Mouse (Mus musculus): ENCODE measurements around the gene Adora1. TPM values are rescaled to one million over a fixed set of nuclear protein-coding genes. Genes with fewer than 3 reads are reported as not detected.

The Adora1 gene
- polyA plus RNA-seq (2015; fragmentation: Nextera tagmentation; extraction: Ambion mirVana): 8.4 and 9.0 TPM in 2 replicates

- Histone ChIP-seq H3K27me3 (ENCODE audit: control insufficient read depth, insufficient read depth, low read depth, low read length) (peaks cover 29% of the 10 kb centered on the region), H3K9ac (ENCODE audit: low read length) (peak within 1 kb of the TSS; percentile 51), H3K36me3 (ENCODE audit: control insufficient read depth, insufficient read depth, low read length) (no peaks in the 10 kb centered on the region), H3K4me2 (ENCODE audit: low read depth, low read length) (peak within 1 kb of the TSS; percentile 92), H3K4me1 (replicated peaks; ENCODE audit: control insufficient read depth, insufficient read depth, low read length) (peaks cover 11% of the 10 kb centered on the region), H3K27ac (ENCODE audit: low read length) (no peak within 1 kb of the TSS), H3K9me3 (ENCODE audit: control insufficient read depth, low read length) (no peaks in the 10 kb centered on the region), H3K4me3 (ENCODE audit: low read length) (peak within 1 kb of the TSS; percentile 47)
- 0 out of 2 replicates have a peak, but pooled peaks have one; percentile 1 for ATAC-seq (ENCODE audit: low read depth)
- WGBS: under 1% methylated on average over 31 of the region's 37 CpGs
Observed at GRCm38 (mm10) chr1:134235391-134235921, at the start of gene Adora1. Gene Adora1 (minus strand): TSS chr1:134235431.

DNA sequence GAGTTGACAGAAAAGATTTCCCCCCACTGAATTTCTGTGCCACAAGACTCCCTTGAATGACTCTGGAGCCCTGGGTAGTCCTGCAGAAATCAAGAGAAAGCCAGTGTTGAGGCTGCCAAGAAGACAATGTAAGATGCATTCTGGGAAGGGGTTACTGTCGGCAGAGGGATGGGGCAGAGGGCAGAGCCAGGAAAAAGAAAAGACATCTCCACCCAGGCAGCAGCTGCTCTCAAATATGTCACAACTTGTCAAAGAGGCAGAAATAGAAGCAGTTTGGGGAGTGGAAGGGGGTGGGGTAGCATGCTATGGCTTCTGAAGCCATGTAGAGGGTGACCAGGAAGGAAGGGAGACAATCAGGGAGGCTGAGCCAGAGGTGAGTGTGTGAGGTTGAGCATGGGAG is 47.9 kb upstream of the Adora1 start:
- 25% methylated on average over 1 of the region's 1 CpGs for WGBS
- Histone ChIP-seq H3K4me3 (ENCODE audit: low read length) (no peak overlapping the region), H3K9me3 (ENCODE audit: control insufficient read depth, low read length) (no peaks in the 10 kb centered on the region), H3K9ac (ENCODE audit: low read length) (no peak overlapping the region), H3K27me3 (ENCODE audit: control insufficient read depth, insufficient read depth, low read depth, low read length) (no peaks in the 10 kb centered on the region), H3K4me1 (replicated peaks; ENCODE audit: control insufficient read depth, insufficient read depth, low read length) (no peaks in the 10 kb centered on the region), H3K27ac (ENCODE audit: low read length) (no peak overlapping the region), H3K36me3 (ENCODE audit: control insufficient read depth, insufficient read depth, low read length) (no peaks in the 10 kb centered on the region), H3K4me2 (ENCODE audit: low read depth, low read length) (no peak overlapping the region)
- ATAC-seq (ENCODE audit: low read depth): peak; percentile 59; the same call in 1 of the 2 replicates

GRCm38 (mm10) chr1:134282342-134282741 is 47.1 kb upstream of the Adora1 start:
- no peak overlapping the region for H3K4me2 ChIP-seq (ENCODE audit: low read depth, low read length)
- 60% methylated on average over 3 of the region's 3 CpGs for WGBS
- ATAC-seq (ENCODE audit: low read depth): no peak
- H3K9me3 ChIP-seq (ENCODE audit: control insufficient read depth, low read length): no peaks in the 10 kb centered on the region
- no peaks in the 10 kb centered on the region for H3K36me3 ChIP-seq (ENCODE audit: control insufficient read depth, insufficient read depth, low read length)
- no peaks in the 10 kb centered on the region for H3K27me3 ChIP-seq (ENCODE audit: control insufficient read depth, insufficient read depth, low read depth, low read length)
- H3K27ac ChIP-seq (ENCODE audit: low read length): no peak overlapping the region
- H3K9ac ChIP-seq (ENCODE audit: low read length): no peak overlapping the region
- H3K4me3 ChIP-seq (ENCODE audit: low read length): no peak overlapping the region
- no peaks in the 10 kb centered on the region for H3K4me1 ChIP-seq (replicated peaks; ENCODE audit: control insufficient read depth, insufficient read depth, low read length)

DNA sequence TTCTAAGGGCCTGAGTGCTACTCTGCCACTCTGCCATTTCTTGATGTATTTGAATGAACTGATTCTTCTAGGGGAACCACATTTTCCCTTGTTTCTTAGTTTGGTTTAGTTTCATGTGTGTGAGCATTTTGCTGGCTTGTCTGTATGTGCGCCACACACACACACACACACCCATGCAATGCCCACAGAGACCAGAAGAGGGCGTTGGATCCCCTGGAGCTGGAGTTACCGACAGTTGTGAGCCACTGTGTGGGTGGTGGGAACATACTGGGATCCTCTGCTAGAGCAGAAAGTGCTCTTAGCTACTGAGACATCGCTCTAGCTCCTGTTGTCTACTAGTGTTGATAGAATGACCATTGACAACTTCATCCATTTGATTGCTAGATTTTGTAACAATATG is 46.3 kb upstream of the Adora1 start:
- 71% methylated on average over 4 of the region's 4 CpGs for WGBS
- Histone ChIP-seq H3K27me3 (ENCODE audit: control insufficient read depth, insufficient read depth, low read depth, low read length) (no peaks in the 10 kb centered on the region), H3K4me2 (ENCODE audit: low read depth, low read length) (no peak overlapping the region), H3K4me3 (ENCODE audit: low read length) (no peak overlapping the region), H3K36me3 (ENCODE audit: control insufficient read depth, insufficient read depth, low read length) (no peaks in the 10 kb centered on the region), H3K9me3 (ENCODE audit: control insufficient read depth, low read length) (no peaks in the 10 kb centered on the region), H3K4me1 (replicated peaks; ENCODE audit: control insufficient read depth, insufficient read depth, low read length) (no peaks in the 10 kb centered on the region), H3K27ac (ENCODE audit: low read length) (no peak overlapping the region), H3K9ac (ENCODE audit: low read length) (no peak overlapping the region)
- no peak for ATAC-seq (ENCODE audit: low read depth)

DNA sequence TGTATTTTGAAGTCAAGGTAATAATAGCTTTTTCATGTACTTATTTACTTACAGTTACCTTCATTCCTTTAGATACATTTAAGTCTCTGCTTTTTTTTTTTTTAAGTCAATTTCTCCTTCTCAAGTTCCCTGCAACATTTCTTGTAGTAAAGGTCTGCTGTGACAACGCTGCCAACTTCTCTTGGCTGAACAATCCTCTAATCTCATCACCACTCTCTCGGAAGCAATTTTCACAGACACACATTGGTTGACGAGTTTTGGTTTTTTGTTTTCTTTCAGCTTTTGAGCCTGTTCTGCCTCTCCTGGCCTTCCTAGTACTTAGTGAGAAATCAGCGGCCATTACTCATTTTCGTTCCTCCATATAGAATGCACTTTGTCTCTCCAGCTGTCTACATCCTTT is 44.9 kb upstream of the Adora1 start:
- Histone ChIP-seq H3K36me3 (ENCODE audit: control insufficient read depth, insufficient read depth, low read length) (no peaks in the 10 kb centered on the region), H3K27me3 (ENCODE audit: control insufficient read depth, insufficient read depth, low read depth, low read length) (no peaks in the 10 kb centered on the region), H3K4me1 (replicated peaks; ENCODE audit: control insufficient read depth, insufficient read depth, low read length) (no peaks in the 10 kb centered on the region), H3K9me3 (ENCODE audit: control insufficient read depth, low read length) (no peaks in the 10 kb centered on the region), H3K4me3 (ENCODE audit: low read length) (no peak overlapping the region), H3K4me2 (ENCODE audit: low read depth, low read length) (no peak overlapping the region), H3K9ac (ENCODE audit: low read length) (no peak overlapping the region), H3K27ac (ENCODE audit: low read length) (no peak overlapping the region)
- 73% methylated on average over 5 of the region's 5 CpGs for WGBS
- no peak for ATAC-seq (ENCODE audit: low read depth)

GRCm38 (mm10) chr1:134276823-134277222 is 41.6 kb upstream of the Adora1 start:
- H3K9me3 ChIP-seq (ENCODE audit: control insufficient read depth, low read length): no peaks in the 10 kb centered on the region
- no peak overlapping the region for H3K4me2 ChIP-seq (ENCODE audit: low read depth, low read length)
- WGBS: 67% methylated on average over 7 of the region's 7 CpGs
- ATAC-seq (ENCODE audit: low read depth): no peak
- H3K27ac ChIP-seq (ENCODE audit: low read length): no peak overlapping the region
- no peaks in the 10 kb centered on the region for H3K4me1 ChIP-seq (replicated peaks; ENCODE audit: control insufficient read depth, insufficient read depth, low read length)
- H3K4me3 ChIP-seq (ENCODE audit: low read length): no peak overlapping the region
- H3K9ac ChIP-seq (ENCODE audit: low read length): no peak overlapping the region
- H3K27me3 ChIP-seq (ENCODE audit: control insufficient read depth, insufficient read depth, low read depth, low read length): no peaks in the 10 kb centered on the region
- H3K36me3 ChIP-seq (ENCODE audit: control insufficient read depth, insufficient read depth, low read length): no peaks in the 10 kb centered on the region

- Histone ChIP-seq H3K9me3 (ENCODE audit: control insufficient read depth, low read length) (no peaks in the 10 kb centered on the region), H3K4me2 (ENCODE audit: low read depth, low read length) (no peak overlapping the region), H3K27ac (ENCODE audit: low read length) (no peak overlapping the region), H3K27me3 (ENCODE audit: control insufficient read depth, insufficient read depth, low read depth, low read length) (no peaks in the 10 kb centered on the region), H3K9ac (ENCODE audit: low read length) (no peak overlapping the region), H3K4me1 (replicated peaks; ENCODE audit: control insufficient read depth, insufficient read depth, low read length) (no peaks in the 10 kb centered on the region), H3K4me3 (ENCODE audit: low read length) (no peak overlapping the region), H3K36me3 (ENCODE audit: control insufficient read depth, insufficient read depth, low read length) (no peaks in the 10 kb centered on the region)
- 52% methylated on average over 13 of the region's 13 CpGs for WGBS
- peak; percentile 26 for ATAC-seq (ENCODE audit: low read depth)
Observed at GRCm38 (mm10) chr1:134275616-134276464, 40.6 kb upstream of the Adora1 start.

GRCm38 (mm10) chr1:134274483-134274920 is 39.3 kb upstream of the Adora1 start:
- WGBS: 79% methylated on average over 7 of the region's 7 CpGs
- Histone ChIP-seq H3K27me3 (ENCODE audit: control insufficient read depth, insufficient read depth, low read depth, low read length) (no peaks in the 10 kb centered on the region), H3K9me3 (ENCODE audit: control insufficient read depth, low read length) (no peaks in the 10 kb centered on the region), H3K36me3 (ENCODE audit: control insufficient read depth, insufficient read depth, low read length) (no peaks in the 10 kb centered on the region), H3K4me2 (ENCODE audit: low read depth, low read length) (no peak overlapping the region), H3K9ac (ENCODE audit: low read length) (no peak overlapping the region), H3K4me3 (ENCODE audit: low read length) (no peak overlapping the region), H3K27ac (ENCODE audit: low read length) (no peak overlapping the region), H3K4me1 (replicated peaks; ENCODE audit: control insufficient read depth, insufficient read depth, low read length) (no peaks in the 10 kb centered on the region)
- no peak for ATAC-seq (ENCODE audit: low read depth)

DNA sequence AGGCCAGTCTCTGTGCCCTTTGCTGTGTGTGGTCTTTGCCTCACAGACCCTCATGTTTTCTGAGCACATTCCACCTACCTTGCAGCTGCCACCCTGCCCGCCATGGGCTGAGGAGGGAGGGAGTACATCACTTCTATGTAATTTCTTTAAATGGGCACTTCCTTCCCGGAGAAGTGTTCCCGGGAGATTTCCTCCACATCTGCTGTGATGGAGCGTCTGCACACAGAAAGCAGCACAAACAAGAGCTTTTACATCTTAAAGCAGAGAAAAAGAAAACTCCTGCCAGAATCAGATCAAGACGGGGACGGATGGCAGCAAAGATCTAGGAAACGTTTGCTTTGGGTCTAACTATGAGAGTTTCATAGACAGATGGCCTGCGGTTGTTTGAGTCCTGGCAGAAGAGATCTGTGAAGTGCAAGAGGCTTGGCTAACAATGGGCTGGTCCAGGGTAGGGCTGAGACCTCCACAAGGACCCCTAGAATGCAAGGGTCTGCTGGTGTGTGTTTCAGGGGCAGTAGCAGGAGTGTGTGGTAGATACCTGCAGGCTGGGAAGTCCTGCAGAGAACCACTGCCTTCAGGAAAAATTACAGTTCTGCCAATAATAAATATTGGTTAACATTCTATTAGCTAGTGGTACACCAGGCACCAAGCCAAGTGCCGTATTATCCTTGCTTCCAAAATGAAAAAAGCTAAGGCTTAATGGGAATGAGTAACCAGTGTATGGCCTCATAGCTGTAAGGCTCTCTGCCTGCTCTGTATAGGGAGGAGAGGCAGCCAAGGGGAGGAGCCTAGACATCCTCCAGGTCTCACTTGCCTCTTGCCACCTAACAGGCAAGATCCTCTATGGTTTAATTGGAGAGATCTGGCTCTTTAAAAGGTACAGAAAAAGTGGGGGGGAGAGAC is 38.5 kb upstream of the Adora1 start:
- H3K4me3 ChIP-seq (ENCODE audit: low read length): no peak overlapping the region
- H3K9ac ChIP-seq (ENCODE audit: low read length): no peak overlapping the region; the same call in 1 of the 2 replicates
- no peaks in the 10 kb centered on the region for H3K36me3 ChIP-seq (ENCODE audit: control insufficient read depth, insufficient read depth, low read length)
- H3K9me3 ChIP-seq (ENCODE audit: control insufficient read depth, low read length): no peaks in the 10 kb centered on the region
- 30% methylated on average over 9 of the region's 9 CpGs for WGBS
- H3K4me1 ChIP-seq (replicated peaks; ENCODE audit: control insufficient read depth, insufficient read depth, low read length): no peaks in the 10 kb centered on the region
- no peak overlapping the region for H3K27ac ChIP-seq (ENCODE audit: low read length)
- no peak overlapping the region for H3K4me2 ChIP-seq (ENCODE audit: low read depth, low read length)
- no peaks in the 10 kb centered on the region for H3K27me3 ChIP-seq (ENCODE audit: control insufficient read depth, insufficient read depth, low read depth, low read length)
- ATAC-seq (ENCODE audit: low read depth): no peak
